Mouse (Mus musculus) 3134 (cell line): ENCODE results near the gene Csnka2ip.

Source experiments
- DNase-seq: peaks from one replicate; pipeline ENCODE4 v3.0.0-alpha.2; 2011; ENCODE audit warnings: low spot score; ENCODE audit not compliant: insufficient read length; ENCODE audit errors: extremely low read depth

Gene Csnka2ip

GRCm38 (mm10) chr16:64602308-64602707, at the start of gene Csnka2ip:
Gene Csnka2ip (minus strand): TSS chr16:64602408.
- DNase-seq, result no peak

GRCm38 (mm10) chr16:64649594-64650290, 47.5 kb upstream of the Csnka2ip start:
- no peak for DNase-seq

- no peak for DNase-seq
Measured at GRCm38 (mm10) chr16:64647771-64648170, 45.6 kb upstream of the Csnka2ip start.

- no peak for DNase-seq
Measured at GRCm38 (mm10) chr16:64635110-64635509, 32.9 kb upstream of the Csnka2ip start.

- DNase-seq, result no peak
Measured at GRCm38 (mm10) chr16:64620116-64620515, 17.9 kb upstream of the Csnka2ip start.

- DNase-seq, result no peak
Measured at GRCm38 (mm10) chr16:64614648-64615047, 12.4 kb upstream of the Csnka2ip start.

GRCm38 (mm10) chr16:64607793-64608192, 5.6 kb upstream of the Csnka2ip start:
- no peak for DNase-seq

- no peak for DNase-seq
Measured at GRCm38 (mm10) chr16:64586825-64587224, 15.4 kb downstream of the Csnka2ip start.

- no peak for DNase-seq
Measured at GRCm38 (mm10) chr16:64586262-64586619, 16.0 kb downstream of the Csnka2ip start.

GRCm38 (mm10) chr16:64585599-64586261, 16.5 kb downstream of the Csnka2ip start:
- no peak for DNase-seq

GRCm38 (mm10) chr16:64584591-64584990, 17.6 kb downstream of the Csnka2ip start:
- DNase-seq, result no peak

- DNase-seq, result no peak
Measured at GRCm38 (mm10) chr16:64583406-64583805, 18.8 kb downstream of the Csnka2ip start.

GRCm38 (mm10) chr16:64569496-64569895, 32.7 kb downstream of the Csnka2ip start:
- peak; percentile 18 for DNase-seq

GRCm38 (mm10) chr16:64563081-64563480, 39.1 kb downstream of the Csnka2ip start:
- DNase-seq, result no peak

GRCm38 (mm10) chr16:64558518-64558917, 43.7 kb downstream of the Csnka2ip start:
- no peak for DNase-seq

GRCm38 (mm10) chr16:64526883-64527282, 75.3 kb downstream of the Csnka2ip start:
- no peak for DNase-seq

- DNase-seq, result no peak
Measured at GRCm38 (mm10) chr16:64524051-64524645, 78.1 kb downstream of the Csnka2ip start.

- DNase-seq, result no peak
Measured at GRCm38 (mm10) chr16:64513423-64513822, 88.8 kb downstream of the Csnka2ip start.
